Mouse (Mus musculus) A20 (cell line): ENCODE measurements around the gene Gm364.

Experiments
- DNase-seq: peaks from one replicate; pipeline ENCODE4 v3.0.0-alpha.2; 2011; ENCODE audit warnings: low read depth, low spot score

Gm364 gene

GRCm38 (mm10) chrX:57408769-57409168, at the start of gene Gm364:
Gene Gm364, plus strand, starts transcription at chrX:57409154.
- no peak for DNase-seq

- DNase-seq, result no peak
Measured at GRCm38 (mm10) chrX:57359316-57359715, 49.6 kb upstream of the Gm364 start.

- no peak for DNase-seq
Measured at GRCm38 (mm10) chrX:57364891-57365569, 43.9 kb upstream of the Gm364 start.

- DNase-seq, result no peak
Measured at GRCm38 (mm10) chrX:57372965-57373364, 36.0 kb upstream of the Gm364 start.

- no peak for DNase-seq
Measured at GRCm38 (mm10) chrX:57373543-57373942, 35.4 kb upstream of the Gm364 start.

GRCm38 (mm10) chrX:57374029-57374428, 34.9 kb upstream of the Gm364 start:
- no peak for DNase-seq

- no peak for DNase-seq
Measured at GRCm38 (mm10) chrX:57377096-57377495, 31.9 kb upstream of the Gm364 start.

- no peak for DNase-seq
Measured at GRCm38 (mm10) chrX:57378579-57378978, 30.4 kb upstream of the Gm364 start.

GRCm38 (mm10) chrX:57380915-57381314, 28.0 kb upstream of the Gm364 start:
- DNase-seq, result no peak

GRCm38 (mm10) chrX:57392367-57393246, 16.3 kb upstream of the Gm364 start, which contains the start of gene Rbmx:
Gene Rbmx, minus strand, starts transcription at chrX:57393036.
- peak; percentile 90 for DNase-seq

GRCm38 (mm10) chrX:57393412-57393811, 15.5 kb upstream of the Gm364 start:
- DNase-seq, result no peak

- DNase-seq, result no peak
Measured at GRCm38 (mm10) chrX:57401388-57401787, 7.6 kb upstream of the Gm364 start.

GRCm38 (mm10) chrX:57403651-57404050, 5.3 kb upstream of the Gm364 start:
- peak; percentile 48 for DNase-seq

- peak; percentile 22 for DNase-seq
Measured at GRCm38 (mm10) chrX:57431610-57432009, 22.7 kb downstream of the Gm364 start.

GRCm38 (mm10) chrX:57433897-57434296, 24.9 kb downstream of the Gm364 start:
- no peak for DNase-seq

GRCm38 (mm10) chrX:57503634-57504033, 94.7 kb downstream of the Gm364 start, which contains the start of gene Gpr101:
Gene Gpr101, minus strand, starts transcription at chrX:57503757.
- no peak for DNase-seq

- DNase-seq, result no peak
Measured at GRCm38 (mm10) chrX:57506247-57506646, 97.3 kb downstream of the Gm364 start.

GRCm38 (mm10) chrX:57521117-57522095, 112.5 kb downstream of the Gm364 start:
- peak; percentile 2 for DNase-seq
